Mouse (Mus musculus) stomach, postnatal 0 days (tissue): Measurements from ENCODE around the gene Slc6a5. TPM values are rescaled to one million over a fixed set of nuclear protein-coding genes. Genes with fewer than 3 reads are reported as not detected.
A peak's percentile ranks its signal among the peaks of the same experiment; 100 is the strongest.

Experiments
- ATAC-seq: fragments of 200-750 bp; cut with Nextera tagmentation; 2 replicates; pipeline ENCODE4 v1.8.0; 2017; ENCODE audit not compliant: low FRiP score, low TSS enrichment
- DNase-seq: peaks from one replicate; pipeline ENCODE4 v3.0.0-alpha.2; 2016; ENCODE audit warnings: low spot score
- H3K27ac ChIP-seq: fragments of 300-500 bp; sonication (generic); replicated peaks from 2 replicates; pipeline ENCODE4 v1.5.1; 2014; ENCODE audit warnings: mild to moderate bottlenecking, control low read depth
- H3K27me3 ChIP-seq: fragments of 300-500 bp; sonication (generic); 2 replicates; pipeline ENCODE4 v1.6.1; 2014; ENCODE audit warnings: low read length; ENCODE audit not compliant: control insufficient read depth, insufficient read depth
- H3K36me3 ChIP-seq: fragments of 300-500 bp; sonication (generic); 2 replicates; pipeline ENCODE4 v1.6.1; 2014; ENCODE audit warnings: low read length, mixed read lengths; ENCODE audit not compliant: control insufficient read depth, insufficient read depth
- H3K4me1 ChIP-seq: fragments of 300-500 bp; sonication (generic); replicated peaks from 2 replicates; pipeline ENCODE4 v1.6.1; 2014; ENCODE audit warnings: antibody characterized with exemption; ENCODE audit not compliant: control insufficient read depth, insufficient read depth
- H3K4me2 ChIP-seq: fragments of 300-500 bp; sonication (generic); replicated peaks from 2 replicates; pipeline ENCODE4 v1.6.1; 2014; ENCODE audit warnings: low read depth, mild to moderate bottlenecking, control low read depth, moderate library complexity
- H3K4me3 ChIP-seq: fragments of 300-500 bp; sonication (generic); 2 replicates; pipeline ENCODE4 v1.5.1; 2014; ENCODE audit warnings: low read depth, low read length, control low read depth
- H3K9ac ChIP-seq: fragments of 300-500 bp; sonication (generic); 2 replicates; pipeline ENCODE4 v1.6.1; 2014; ENCODE audit warnings: mild to moderate bottlenecking, low read length, control low read depth, mixed read lengths
- H3K9me3 ChIP-seq: fragments of 300-500 bp; sonication (generic); 2 replicates; pipeline ENCODE4 v1.6.1; 2016; ENCODE audit warnings: low read length; ENCODE audit not compliant: control insufficient read depth
- CTCF ChIP-seq: IDR thresholded peaks from 2 replicates; pipeline ENCODE4 v1.5.1; 2016; ENCODE audit warnings: antibody characterized with exemption, low read depth, mild to moderate bottlenecking, moderate library complexity
- EP300 ChIP-seq: optimal IDR thresholded peaks from 2 replicates; pipeline ENCODE3; 2016; ENCODE audit warnings: antibody characterized with exemption
- WGBS: fragments of 180-500 bp; shearing (Covaris S2); extraction: QIAGEN DNeasy Blood & Tissue Kit; methylation state at CpG from one replicate; pipeline ENCODE4 v1.1.7; 2014; 5-methylcytosine and 5-hydroxymethylcytosine counted together
- polyA plus RNA-seq: library from polyadenylated mRNA; unstranded; fragments of >200 nt; fragmentation: Nextera tagmentation; extraction: Ambion mirVana; gene quantifications from 2 replicates; pipeline ENCODE4 v1.2.1, GENCODE M21; 2015

The Slc6a5 gene
- polyA plus RNA-seq, 1 experiment from 2014 or later: not detected

DNA sequence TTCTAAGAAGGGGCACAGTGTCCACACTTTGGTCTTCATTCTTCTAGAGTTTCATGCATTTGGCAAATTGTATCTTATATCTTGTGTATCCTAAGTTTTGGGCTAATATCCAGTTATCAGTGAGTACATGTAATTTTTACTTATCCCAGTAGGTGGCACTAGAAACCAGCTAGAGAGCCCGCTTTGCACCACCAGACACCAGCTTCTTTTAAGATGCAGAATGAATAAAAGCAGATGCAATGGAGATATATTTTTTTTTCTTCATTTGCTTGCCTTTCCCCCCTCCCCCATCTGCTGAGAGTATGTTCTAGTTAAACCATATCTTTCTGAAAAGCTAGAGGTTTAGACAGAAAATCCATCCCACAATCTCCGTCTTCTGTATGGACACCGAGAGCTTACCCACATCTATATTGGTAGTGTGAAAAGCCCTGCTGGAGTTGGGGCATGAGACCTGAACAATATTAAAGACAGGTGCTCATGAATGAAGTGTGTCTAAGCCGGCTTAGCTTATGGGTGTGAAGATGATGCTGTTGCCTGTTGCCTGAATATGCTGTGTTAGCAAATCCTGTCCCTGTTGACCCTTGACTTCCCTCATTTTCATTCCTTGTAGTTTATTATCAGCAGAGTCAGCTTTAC lies 43.7 kb downstream of the Slc6a5 start:
- Histone ChIP-seq H3K4me1 (no peaks in the 10 kb centered on the region), H3K4me3 (no peak overlapping the region), H3K9ac (no peak overlapping the region), H3K4me2 (no peak overlapping the region), H3K9me3 (no peaks in the 10 kb centered on the region), H3K27ac (no peak overlapping the region), H3K27me3 (no peaks in the 10 kb centered on the region), H3K36me3 (no peaks in the 10 kb centered on the region)
- 58% methylated on average over 4 of the region's 4 CpGs for WGBS
- DNase-seq (no peak), ATAC-seq (no peak)
- TF ChIP-seq EP300 (no peak), CTCF (peak; percentile 80)

GRCm38 (mm10) chr7:49954834-49955233 lies 44.9 kb downstream of the Slc6a5 start:
- H3K4me2 ChIP-seq: no peak overlapping the region
- no peaks in the 10 kb centered on the region for H3K27me3 ChIP-seq
- DNase-seq: no peak
- no peaks in the 10 kb centered on the region for H3K9me3 ChIP-seq
- TF ChIP-seq EP300 (no peak), CTCF (no peak)
- ATAC-seq: no peak
- H3K4me1 ChIP-seq: no peaks in the 10 kb centered on the region
- no peak overlapping the region for H3K4me3 ChIP-seq
- H3K36me3 ChIP-seq: no peaks in the 10 kb centered on the region
- 58% methylated on average over 7 of the region's 7 CpGs for WGBS
- no peak overlapping the region for H3K9ac ChIP-seq
- no peak overlapping the region for H3K27ac ChIP-seq

DNA sequence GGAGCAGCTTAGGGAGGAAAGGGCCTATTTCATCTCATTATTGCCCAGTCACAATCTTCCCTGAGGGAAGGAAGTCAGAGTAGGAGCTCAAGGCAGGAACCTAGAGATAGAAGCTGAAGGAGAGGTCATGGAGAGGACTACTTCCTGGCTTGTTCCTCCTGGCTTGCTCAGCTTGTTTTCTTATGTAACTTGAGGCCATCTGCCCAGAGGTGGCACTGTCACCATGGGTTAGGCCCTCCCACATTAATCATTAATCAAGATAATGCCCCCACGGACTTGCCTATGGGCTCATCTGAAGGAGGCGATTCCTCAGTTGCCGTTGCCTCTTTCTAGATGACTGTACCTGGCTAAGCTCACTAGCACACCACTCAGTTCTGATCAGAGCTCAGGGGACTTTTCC lies 47.2 kb downstream of the Slc6a5 start:
- H3K9me3 ChIP-seq: no peaks in the 10 kb centered on the region
- no peaks in the 10 kb centered on the region for H3K36me3 ChIP-seq
- TF ChIP-seq EP300: no peak
- TF ChIP-seq CTCF: no peak
- H3K27ac ChIP-seq: no peak overlapping the region
- no peak overlapping the region for H3K9ac ChIP-seq
- H3K4me2 ChIP-seq: no peak overlapping the region
- DNase-seq (no peak), ATAC-seq (no peak)
- no peak overlapping the region for H3K4me3 ChIP-seq
- H3K27me3 ChIP-seq: no peaks in the 10 kb centered on the region
- WGBS: 66% methylated on average over 3 of the region's 3 CpGs
- H3K4me1 ChIP-seq: no peaks in the 10 kb centered on the region

DNA sequence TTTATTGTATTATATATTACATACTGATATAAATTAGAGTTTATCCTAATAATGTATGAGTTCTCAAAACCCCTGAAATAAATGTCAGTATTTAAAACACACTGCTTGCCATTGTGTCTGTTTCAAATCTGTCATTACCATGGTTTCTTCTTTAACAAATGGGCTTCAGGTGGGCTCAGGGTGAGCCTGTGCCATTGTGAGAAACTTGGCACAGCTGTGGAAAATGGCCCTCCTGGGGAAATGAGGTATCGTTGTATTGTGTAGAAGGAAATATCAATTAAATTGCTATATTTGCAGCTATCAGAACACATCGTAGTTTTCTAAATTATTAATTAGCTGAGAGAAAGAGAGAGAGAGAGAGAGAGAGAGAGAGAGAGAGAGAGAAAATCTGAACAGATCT lies 53.8 kb downstream of the Slc6a5 start:
- H3K9ac ChIP-seq: no peak overlapping the region
- ATAC-seq (no peak), DNase-seq (no peak)
- H3K36me3 ChIP-seq: no peaks in the 10 kb centered on the region
- no peak overlapping the region for H3K4me3 ChIP-seq
- no peaks in the 10 kb centered on the region for H3K4me1 ChIP-seq
- WGBS: 85% methylated on average over 2 of the region's 2 CpGs
- H3K9me3 ChIP-seq: no peaks in the 10 kb centered on the region
- H3K4me2 ChIP-seq: no peak overlapping the region
- no peak overlapping the region for H3K27ac ChIP-seq
- H3K27me3 ChIP-seq: no peaks in the 10 kb centered on the region
- no peak for TF ChIP-seq EP300
- no peak for TF ChIP-seq CTCF

DNA sequence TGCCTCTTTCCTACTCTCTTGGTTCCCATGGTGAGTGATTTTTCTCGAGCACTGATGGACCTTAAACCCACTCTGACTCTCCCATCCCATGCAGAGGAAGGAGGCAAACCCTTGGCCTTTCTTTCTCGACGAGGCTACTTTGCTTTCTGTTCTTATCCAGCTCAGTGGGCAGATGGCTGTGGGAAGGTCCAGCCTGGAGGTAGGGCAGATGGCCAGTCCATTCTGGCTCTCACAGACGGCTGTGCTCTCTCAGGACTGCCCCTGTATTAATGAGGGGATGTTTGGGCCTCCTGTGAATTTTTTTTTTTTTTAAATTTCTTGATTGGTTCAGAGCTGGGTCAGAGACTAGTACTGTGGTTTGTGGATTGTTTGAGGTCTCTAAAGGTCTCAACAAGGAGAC lies 59.6 kb downstream of the Slc6a5 start:
- Histone ChIP-seq H3K27ac (no peak overlapping the region), H3K4me2 (no peak overlapping the region), H3K4me3 (no peak overlapping the region), H3K9ac (no peak overlapping the region), H3K4me1 (no peaks in the 10 kb centered on the region), H3K36me3 (no peaks in the 10 kb centered on the region), H3K27me3 (no peaks in the 10 kb centered on the region), H3K9me3 (no peaks in the 10 kb centered on the region)
- ATAC-seq (no peak), DNase-seq (no peak)
- 37% methylated on average over 4 of the region's 4 CpGs for WGBS
- TF ChIP-seq EP300: no peak
- TF ChIP-seq CTCF: no peak

GRCm38 (mm10) chr7:49974841-49975440 lies 65.0 kb downstream of the Slc6a5 start, which contains the start of gene Nell1:
Gene Nell1, plus strand, starts transcription at chr7:49974864.
- Histone ChIP-seq H3K9me3 (no peaks in the 10 kb centered on the region), H3K4me3 (peak within 1 kb of the TSS; percentile 44), H3K27ac (no peak within 1 kb of the TSS), H3K4me1 (no peaks in the 10 kb centered on the region), H3K4me2 (peak within 1 kb of the TSS; percentile 77), H3K27me3 (peaks cover 6% of the 10 kb centered on the region; the same call in 1 of the 2 replicates), H3K36me3 (no peaks in the 10 kb centered on the region), H3K9ac (peak within 1 kb of the TSS; percentile 38; the same call in 1 of the 2 replicates)
- TF ChIP-seq CTCF: no peak
- no peak for TF ChIP-seq EP300
- peak; percentile 15 for DNase-seq
- under 1% methylated on average over 42 of the region's 52 CpGs for WGBS
- ATAC-seq: no peak
